Comparison of ENCODE assay signal across 8 mouse cellular contexts in the genomic region with DNA sequence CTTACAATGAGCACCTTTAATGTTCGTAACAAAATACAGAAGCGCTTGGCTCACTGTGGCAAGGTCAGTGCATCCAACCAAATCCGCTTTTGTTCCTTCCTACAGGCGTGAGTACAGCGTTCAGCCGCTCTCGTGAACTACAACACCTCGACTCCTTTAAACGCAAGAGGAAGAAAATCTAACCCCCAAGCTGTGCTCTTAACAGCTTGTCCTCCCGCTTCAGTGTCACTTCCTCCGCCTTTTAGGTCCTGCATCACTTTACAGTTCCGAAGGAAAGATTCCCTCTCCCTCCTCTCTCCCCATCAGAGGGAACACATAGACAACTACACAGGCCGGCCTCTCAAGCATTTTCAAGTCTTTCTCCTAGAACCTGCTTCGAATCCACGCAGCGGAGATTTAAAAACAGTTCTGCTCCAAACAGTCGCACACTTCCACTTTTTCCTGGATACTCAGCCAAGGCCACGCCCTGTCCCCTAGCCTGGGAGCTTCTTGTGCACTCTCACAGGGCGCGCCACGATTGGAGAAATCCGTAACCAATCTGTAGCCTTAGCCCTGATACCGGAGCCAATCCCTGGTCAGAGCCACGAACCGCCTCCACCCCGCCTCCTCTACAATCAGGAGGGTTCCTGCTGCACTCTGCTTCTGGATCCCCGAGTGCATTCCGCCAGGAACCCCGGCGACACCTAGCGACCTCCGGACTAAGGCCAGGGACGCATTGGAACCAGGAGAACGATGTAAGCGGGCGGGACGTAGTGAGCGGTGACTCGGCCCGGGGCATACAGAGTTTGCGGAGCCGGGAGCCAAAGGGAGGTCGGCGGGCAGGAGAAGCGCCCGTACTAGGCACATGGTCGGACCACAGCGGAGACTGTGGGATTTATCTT. TPM values are rescaled to one million over a fixed set of nuclear protein-coding genes. Genes with fewer than 3 reads are reported as not detected.
DNase-seq lines count a peak whose midpoint lies in the region; ATAC-seq lines count a peak whose summit lies in the region.

Gene Kyat3 (plus strand): TSS at position 610 of the 881 bp plus-strand sequence.

- under 1% methylated on average over 48 of the region's 48 CpGs for WGBS in hindbrain, embryonic 11.5 days

- peak; percentile 100 for ATAC-seq in hindbrain, embryonic 11.5 days (ENCODE audit: low FRiP score)

- no peaks in the 10 kb centered on the region for H3K4me1 ChIP-seq in hindbrain, embryonic 11.5 days (replicated peaks; ENCODE audit: control insufficient read depth, insufficient read depth, low read length)

- no peaks in the 10 kb centered on the region for H3K27me3 ChIP-seq in hindbrain, embryonic 11.5 days (ENCODE audit: control insufficient read depth, insufficient read depth, low read length)

- peak; percentile 99 for DNase-seq in MEL-GATA-1-ER (ENCODE audit: extremely low read depth, low read depth)
- DNase-seq in cerebellum, adult 9-11 months: peak; percentile 90
- peak; percentile 93 to 95 for DNase-seq in frontal cortex, adult 2 months (ENCODE audit: extremely low spot score in 1 of 2, low spot score in 1 of 2)
- peak; percentile 91 for DNase-seq in hindbrain, embryonic 11.5 days (ENCODE audit: low spot score)
- DNase-seq in layer of hippocampus, postnatal 10 days (ENCODE audit: low spot score in 2 of 2): peak; percentile 82 to 86
- DNase-seq in lung, postnatal 10 days: peak; percentile 96
- peak; percentile 89 for DNase-seq in ovary, postnatal 36 days (ENCODE audit: low spot score)
- DNase-seq in thymus, postnatal 25 days: peak; percentile 83

- peak within 1 kb of the TSS; percentile 80 for H3K4me2 ChIP-seq in hindbrain, embryonic 11.5 days (replicated peaks; ENCODE audit: low read depth, low read length)

- no peak within 1 kb of the TSS for H3K27ac ChIP-seq in hindbrain, embryonic 11.5 days (ENCODE audit: low read depth, low read length)

- no peaks in the 10 kb centered on the region for H3K9me3 ChIP-seq in hindbrain, embryonic 11.5 days (ENCODE audit: control insufficient read depth, low read length)

- peak within 1 kb of the TSS; percentile 62 for H3K9ac ChIP-seq in hindbrain, embryonic 11.5 days (ENCODE audit: low read depth, low read length)

- peak within 1 kb of the TSS; percentile 54 for H3K4me3 ChIP-seq in hindbrain, embryonic 11.5 days (ENCODE audit: low read depth, low read length)

- H3K36me3 ChIP-seq in hindbrain, embryonic 11.5 days (ENCODE audit: control insufficient read depth, insufficient read depth, low read length): no peaks in the 10 kb centered on the region

RNA-seq across cellular contexts. Expression of gene Kyat3, which starts in this region (rescaled TPM):
- 5.4 and 6.0 TPM in 2 replicates for polyA plus RNA-seq in frontal cortex, adult 2 months (2012; rRNA removed)
- 12.1 and 13.4 TPM in 2 replicates for polyA plus RNA-seq in hindbrain, embryonic 11.5 days (2014; fragmentation: Nextera tagmentation; extraction: Ambion mirVana)
- total RNA-seq in layer of hippocampus, postnatal 10 days (2021): 1 to 10 TPM; 3.9 to 4.8 TPM
